Mouse (Mus musculus): ENCODE measurements at regions not wholly inside any gene's neighbourhood (a gene's known extent, or its start where the extent isn't known, plus 50 kb on each side); places are given as distances from the start of the nearest gene placed in this dataset.

- no peak for DNase-seq (ENCODE audit: low spot score in 2 of 2)
Measured at GRCm38 (mm10) chr17:84129204-84129603, 58.5 kb downstream of the Zfp36l2 start.

- DNase-seq (ENCODE audit: low spot score in 2 of 2): no peak
Measured at GRCm38 (mm10) chr17:84128262-84128661, 59.5 kb downstream of the Zfp36l2 start.

- DNase-seq (ENCODE audit: low spot score in 2 of 2): no peak
Measured at GRCm38 (mm10) chr17:84126168-84126567, 61.6 kb downstream of the Zfp36l2 start.

GRCm38 (mm10) chr17:84123161-84123560 lies 64.6 kb downstream of the Zfp36l2 start:
- no peak for DNase-seq (ENCODE audit: low spot score in 2 of 2)

GRCm38 (mm10) chr17:84122486-84123131 lies 65.1 kb downstream of the Zfp36l2 start:
- DNase-seq (ENCODE audit: low spot score in 2 of 2): no peak

- DNase-seq (ENCODE audit: low spot score in 2 of 2): no peak
Measured at GRCm38 (mm10) chr17:84121291-84121690, 66.5 kb downstream of the Zfp36l2 start.

GRCm38 (mm10) chr17:84119221-84120017 lies 68.3 kb downstream of the Zfp36l2 start:
- DNase-seq (ENCODE audit: low spot score in 2 of 2): no peak

GRCm38 (mm10) chr17:84118781-84119180 lies 69.0 kb downstream of the Zfp36l2 start:
- DNase-seq (ENCODE audit: low spot score in 2 of 2): no peak

- DNase-seq (ENCODE audit: low spot score in 2 of 2): no peak
Measured at GRCm38 (mm10) chr17:84118271-84118670, 69.5 kb downstream of the Zfp36l2 start.

- no peak for DNase-seq (ENCODE audit: low spot score in 2 of 2)
Measured at GRCm38 (mm10) chr17:84117756-84118155, 70.0 kb downstream of the Zfp36l2 start.

- no peak for DNase-seq (ENCODE audit: low spot score in 2 of 2)
Measured at GRCm38 (mm10) chr17:84116340-84117279, 71.1 kb downstream of the Zfp36l2 start.

GRCm38 (mm10) chr17:84115957-84116339 lies 71.8 kb downstream of the Zfp36l2 start:
- DNase-seq (ENCODE audit: low spot score in 2 of 2): no peak

- DNase-seq (ENCODE audit: low spot score in 2 of 2): no peak
Measured at GRCm38 (mm10) chr17:84115133-84115532, 72.6 kb downstream of the Zfp36l2 start.

- no peak for DNase-seq (ENCODE audit: low spot score in 2 of 2)
Measured at GRCm38 (mm10) chr17:84114279-84114994, 73.3 kb downstream of the Zfp36l2 start.

GRCm38 (mm10) chr17:84113608-84114278 lies 74.0 kb downstream of the Zfp36l2 start:
- peak; percentile 42 to 67 for DNase-seq (ENCODE audit: low spot score in 2 of 2)

- DNase-seq (ENCODE audit: low spot score in 2 of 2): no peak
Measured at GRCm38 (mm10) chr17:84112411-84113031, 75.2 kb downstream of the Zfp36l2 start.

GRCm38 (mm10) chr17:84111787-84112370 lies 75.9 kb downstream of the Zfp36l2 start:
- no peak for DNase-seq (ENCODE audit: low spot score in 2 of 2)

- no peak for DNase-seq (ENCODE audit: low spot score in 2 of 2)
Measured at GRCm38 (mm10) chr17:84110945-84111344, 76.8 kb downstream of the Zfp36l2 start.

GRCm38 (mm10) chr17:84110000-84110695 lies 77.6 kb downstream of the Zfp36l2 start:
- DNase-seq (ENCODE audit: low spot score in 2 of 2): no peak

Data from layer of hippocampus, adult 8-10 months (tissue).